Mouse (Mus musculus): Measurements from ENCODE around the gene Shank2. TPM values are rescaled to one million over a fixed set of nuclear protein-coding genes. Genes with fewer than 3 reads are reported as not detected.

Gene Shank2
- polyA plus RNA-seq, 1 experiment from 2014 or later: 0.40 TPM

Small RNA genes lying within 50 kb of the gene (microRNA-seq; reads per million reads assigned to microRNA genes)
- 0.54 reads per million for gene Mir3105 (ENCODE audit: borderline number of aligned reads)

Other genes with a start within 250 kb of the Shank2 start
- gene Osbpl5, start 244.9 kb upstream of the Shank2 start, polyA plus RNA-seq (2014; fragmentation: Nextera tagmentation; extraction: Ambion mirVana): 26.6 and 30.8 TPM in 2 replicates
- not detected in 2 replicates for gene Mrgprg, start 234.9 kb upstream of the Shank2 start, polyA plus RNA-seq (2014; fragmentation: Nextera tagmentation; extraction: Ambion mirVana)
- gene Mrgpre, start 217.4 kb upstream of the Shank2 start, polyA plus RNA-seq (2014; fragmentation: Nextera tagmentation; extraction: Ambion mirVana): 2.3 and 3.4 TPM in 2 replicates
- 7.2 and 8.1 TPM in 2 replicates for gene Nadsyn1, start 179.1 kb upstream of the Shank2 start, polyA plus RNA-seq (2014; fragmentation: Nextera tagmentation; extraction: Ambion mirVana)
- gene Dhcr7, start 178.8 kb upstream of the Shank2 start, polyA plus RNA-seq (2014; fragmentation: Nextera tagmentation; extraction: Ambion mirVana): 31.9 and 37.4 TPM in 2 replicates
- not detected in 2 replicates for gene Gm498, start 135.1 kb upstream of the Shank2 start, polyA plus RNA-seq (2014; fragmentation: Nextera tagmentation; extraction: Ambion mirVana)

Measured in heart, embryonic 11.5 days (tissue).